Mouse (Mus musculus) midbrain, embryonic 12.5 days (tissue): Measurements from ENCODE around the gene Tlr5. TPM values are rescaled to one million over a fixed set of nuclear protein-coding genes. Genes with fewer than 3 reads are reported as not detected.
A peak's percentile ranks its signal among the peaks of the same experiment; 100 is the strongest.

Experiments used
- ATAC-seq: fragments of 200-750 bp; cut with Nextera tagmentation; 2 replicates; pipeline ENCODE4 v1.8.0; 2017; ENCODE audit warnings: low read depth, moderate TSS enrichment, moderate library complexity; ENCODE audit not compliant: low FRiP score
- H3K27ac ChIP-seq: fragments of 300-500 bp; sonication (generic); replicated peaks from 2 replicates; pipeline ENCODE4 v1.5.1; 2016; ENCODE audit warnings: mild to moderate bottlenecking
- H3K27me3 ChIP-seq: fragments of 300-500 bp; sonication (generic); 2 replicates; pipeline ENCODE4 v1.6.1; 2016; ENCODE audit warnings: mild to moderate bottlenecking
- H3K36me3 ChIP-seq: fragments of 300-500 bp; sonication (generic); 2 replicates; pipeline ENCODE4 v1.6.1; 2016
- H3K4me1 ChIP-seq: fragments of 300-500 bp; sonication (generic); 2 replicates; pipeline ENCODE4 v1.6.1; 2016
- H3K4me2 ChIP-seq: fragments of 300-500 bp; sonication (generic); replicated peaks from 2 replicates; pipeline ENCODE4 v1.6.1; 2016; ENCODE audit warnings: mild to moderate bottlenecking, moderate library complexity
- H3K4me3 ChIP-seq: fragments of 300-500 bp; sonication (generic); 2 replicates; pipeline ENCODE4 v1.5.1; 2016; ENCODE audit warnings: mild to moderate bottlenecking
- H3K9ac ChIP-seq: fragments of 300-500 bp; sonication (generic); replicated peaks from 2 replicates; pipeline ENCODE4 v1.6.1; 2016; ENCODE audit warnings: mild to moderate bottlenecking, moderate library complexity
- H3K9me3 ChIP-seq: fragments of 300-500 bp; sonication (generic); 2 replicates; pipeline ENCODE4 v1.6.1; 2016; ENCODE audit warnings: mild to moderate bottlenecking
- WGBS: fragments of 180-500 bp; shearing (Covaris S2); methylation state at CpG from one replicate; pipeline ENCODE4 v1.1.7; 2016; 5-methylcytosine and 5-hydroxymethylcytosine counted together
- polyA plus RNA-seq: library from polyadenylated mRNA; unstranded; fragments of >200 nt; fragmentation: Nextera tagmentation; extraction: Ambion mirVana; gene quantifications from 2 replicates; pipeline ENCODE4 v1.2.1, GENCODE M21; 2016

The Tlr5 gene
- polyA plus RNA-seq, 1 experiment from 2014 or later: 0.78 TPM

DNA sequence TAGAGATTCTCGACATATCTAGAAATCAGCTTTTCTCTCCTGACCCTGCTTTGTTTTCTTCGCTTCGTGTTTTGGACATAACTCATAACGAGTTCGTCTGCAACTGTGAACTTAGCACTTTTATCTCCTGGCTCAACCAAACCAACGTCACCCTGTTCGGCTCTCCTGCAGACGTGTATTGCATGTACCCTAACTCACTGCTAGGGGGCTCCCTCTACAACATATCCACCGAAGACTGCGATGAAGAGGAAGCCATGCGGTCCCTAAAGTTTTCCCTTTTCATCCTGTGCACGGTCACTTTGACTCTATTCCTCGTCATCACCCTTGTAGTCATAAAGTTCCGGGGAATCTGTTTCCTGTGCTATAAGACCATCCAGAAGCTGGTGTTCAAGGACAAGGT lies 20.2 kb downstream of the Tlr5 start:
- Histone ChIP-seq H3K27ac (no peak overlapping the region), H3K9me3 (no peaks in the 10 kb centered on the region), H3K27me3 (no peaks in the 10 kb centered on the region), H3K4me1 (no peaks in the 10 kb centered on the region), H3K36me3 (no peaks in the 10 kb centered on the region), H3K9ac (no peak overlapping the region), H3K4me2 (no peak overlapping the region), H3K4me3 (no peak overlapping the region)
- no peak for ATAC-seq
- 83% methylated on average over 14 of the region's 14 CpGs for WGBS

DNA sequence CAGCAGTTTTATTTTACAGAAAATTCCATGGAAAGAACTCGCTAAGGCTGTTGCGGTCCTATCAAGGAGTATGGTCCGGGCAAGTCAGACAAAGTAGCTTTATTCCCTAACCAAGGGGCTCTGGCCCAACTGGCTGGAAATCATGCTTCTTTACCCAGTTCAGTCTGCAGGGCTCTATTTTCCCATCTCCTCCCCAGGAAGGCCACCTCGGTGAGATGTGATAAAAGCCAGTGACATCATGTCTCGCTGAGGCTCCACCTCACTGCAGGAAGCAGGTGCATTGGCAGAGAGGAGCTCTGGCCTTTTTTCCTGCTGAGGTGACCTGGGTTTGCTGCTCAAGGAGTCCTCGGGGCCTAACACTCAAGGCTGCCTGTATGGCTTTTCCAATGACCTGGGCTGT lies 26.1 kb downstream of the Tlr5 start:
- Histone ChIP-seq H3K4me1 (peaks cover 8% of the 10 kb centered on the region; the same call in 1 of the 2 replicates), H3K4me2 (no peak overlapping the region), H3K27ac (no peak overlapping the region), H3K9me3 (no peaks in the 10 kb centered on the region), H3K36me3 (no peaks in the 10 kb centered on the region), H3K27me3 (peaks cover 18% of the 10 kb centered on the region), H3K4me3 (no peak overlapping the region), H3K9ac (no peak overlapping the region)
- ATAC-seq: no peak
- 76% methylated on average over 6 of the region's 6 CpGs for WGBS

DNA sequence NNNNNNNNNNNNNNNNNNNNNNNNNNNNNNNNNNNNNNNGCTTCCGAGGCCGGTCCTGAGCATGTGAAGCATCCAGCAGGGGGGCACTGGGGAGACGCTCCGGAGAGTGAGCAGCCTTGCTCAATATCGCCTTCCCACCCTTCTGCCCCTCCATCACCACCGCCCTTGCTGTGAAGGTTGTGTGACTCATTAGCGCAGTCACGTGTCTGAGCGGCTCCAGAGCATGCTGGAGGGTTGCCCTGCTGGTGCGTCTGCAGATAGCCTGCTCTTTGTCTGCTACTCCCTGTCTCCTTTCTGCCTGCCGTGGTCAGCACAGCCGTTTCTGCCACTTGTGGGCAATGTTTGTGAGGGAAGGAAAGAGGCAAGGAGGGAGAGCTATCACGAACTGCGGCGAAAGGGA lies 28.4 kb downstream of the Tlr5 start:
- Histone ChIP-seq H3K27me3 (peaks cover 18% of the 10 kb centered on the region), H3K9me3 (no peaks in the 10 kb centered on the region), H3K36me3 (no peaks in the 10 kb centered on the region), H3K4me1 (peaks cover 8% of the 10 kb centered on the region; the same call in 1 of the 2 replicates), H3K4me3 (peak overlapping the region; percentile 30), H3K9ac (peak overlapping the region; percentile 32), H3K4me2 (peak overlapping the region; percentile 55), H3K27ac (peak overlapping the region; percentile 43)
- under 1% methylated on average over 13 of the region's 15 CpGs for WGBS
- ATAC-seq: peak; percentile 99

DNA sequence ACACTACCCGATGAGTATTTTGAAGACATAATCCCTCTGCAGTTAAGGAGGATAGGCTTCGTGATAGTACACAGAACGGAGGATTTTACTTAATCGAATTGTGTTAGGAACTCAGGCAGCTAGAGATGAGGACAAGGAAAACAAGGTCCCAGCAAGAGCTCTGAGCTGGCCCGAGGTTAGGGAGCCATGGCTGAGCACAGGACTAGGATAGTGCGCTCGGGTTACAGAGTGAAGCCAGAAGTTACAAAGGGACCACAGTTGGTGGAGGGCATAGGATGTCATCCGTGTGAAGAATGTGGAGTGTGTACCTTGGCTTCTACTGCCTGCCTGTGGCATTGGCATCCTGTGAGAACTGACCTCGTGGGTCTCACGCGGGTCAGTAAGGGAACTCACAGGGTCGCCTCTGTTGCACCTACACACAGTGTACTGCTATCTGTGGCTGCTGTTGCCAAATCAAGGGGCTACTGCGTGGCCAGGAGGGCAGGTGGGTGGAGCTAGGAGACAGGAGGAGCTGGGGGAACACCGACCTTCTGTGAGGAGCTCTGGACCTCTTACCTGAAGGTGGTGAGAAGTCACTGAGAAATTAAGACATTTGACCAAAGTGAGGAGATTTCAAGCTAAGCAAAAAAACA lies 29.0 kb downstream of the Tlr5 start:
- Histone ChIP-seq H3K4me1 (peaks cover 8% of the 10 kb centered on the region; the same call in 1 of the 2 replicates), H3K4me3 (peak overlapping the region; percentile 30; the same call in 1 of the 2 replicates), H3K27me3 (peaks cover 18% of the 10 kb centered on the region), H3K27ac (peak overlapping the region; percentile 43), H3K36me3 (no peaks in the 10 kb centered on the region), H3K9ac (peak overlapping the region; percentile 32), H3K4me2 (peak overlapping the region; percentile 55), H3K9me3 (no peaks in the 10 kb centered on the region)
- WGBS: 58% methylated on average over 14 of the region's 14 CpGs
- ATAC-seq: peak; percentile 32; the same call in 1 of the 2 replicates

DNA sequence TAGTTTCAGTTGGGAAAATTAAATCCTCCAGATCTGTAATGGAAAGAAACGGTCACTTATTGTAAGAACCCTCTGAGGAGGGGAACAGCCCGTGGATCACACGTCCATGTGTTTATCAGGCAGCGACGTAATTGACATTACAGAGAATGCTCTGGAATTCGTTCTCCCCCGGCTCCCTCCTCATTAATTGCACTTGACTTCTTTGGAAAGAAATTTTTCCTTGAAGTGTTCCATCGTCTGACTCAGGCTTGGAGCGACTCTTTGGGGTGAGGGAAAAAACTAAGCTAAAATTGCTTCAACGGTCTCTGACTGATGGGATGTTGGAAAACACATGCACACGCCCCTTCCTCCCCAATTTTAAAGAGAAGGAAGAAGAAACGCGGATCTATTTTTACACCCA lies 31.7 kb downstream of the Tlr5 start:
- H3K36me3 ChIP-seq: no peaks in the 10 kb centered on the region
- H3K4me1 ChIP-seq: 0 out of 2 replicates have a peak, but pooled peaks cover 8% of the 10 kb centered on the region
- peaks cover 25% of the 10 kb centered on the region for H3K27me3 ChIP-seq
- 81% methylated on average over 13 of the region's 13 CpGs for WGBS
- H3K9ac ChIP-seq: no peak overlapping the region
- no peak overlapping the region for H3K27ac ChIP-seq
- H3K4me2 ChIP-seq: no peak overlapping the region
- H3K4me3 ChIP-seq: no peak overlapping the region
- no peak for ATAC-seq
- no peaks in the 10 kb centered on the region for H3K9me3 ChIP-seq

DNA sequence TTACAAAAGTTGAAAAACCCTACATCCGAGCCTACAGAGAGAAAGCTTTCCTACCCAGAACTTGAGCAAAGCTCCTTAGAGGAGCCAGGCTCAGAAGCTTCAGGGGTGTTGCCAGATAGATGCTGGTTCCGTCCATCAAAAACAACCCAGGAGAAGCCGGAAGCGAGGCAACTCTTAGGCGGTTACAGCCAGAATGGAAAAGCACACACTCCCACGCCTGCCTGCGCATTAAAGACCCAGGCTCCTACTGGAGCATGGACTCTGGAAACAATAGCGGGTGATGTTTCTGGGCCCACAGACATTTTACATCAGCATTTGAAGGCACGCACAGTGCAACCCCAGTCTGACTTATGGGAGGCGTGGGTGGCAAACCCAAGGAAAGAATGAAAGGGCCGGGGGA lies 32.2 kb downstream of the Tlr5 start:
- no peak overlapping the region for H3K27ac ChIP-seq
- H3K9ac ChIP-seq: no peak overlapping the region
- H3K36me3 ChIP-seq: no peaks in the 10 kb centered on the region
- 0 out of 2 replicates have a peak, but pooled peaks cover 8% of the 10 kb centered on the region for H3K4me1 ChIP-seq
- peaks cover 20% of the 10 kb centered on the region for H3K27me3 ChIP-seq
- no peak overlapping the region for H3K4me3 ChIP-seq
- ATAC-seq: no peak
- 88% methylated on average over 11 of the region's 11 CpGs for WGBS
- H3K4me2 ChIP-seq: no peak overlapping the region
- no peaks in the 10 kb centered on the region for H3K9me3 ChIP-seq

- no peak overlapping the region for H3K9ac ChIP-seq
- H3K4me3 ChIP-seq: no peak overlapping the region
- H3K4me2 ChIP-seq: no peak overlapping the region
- no peaks in the 10 kb centered on the region for H3K9me3 ChIP-seq
- H3K36me3 ChIP-seq: no peaks in the 10 kb centered on the region
- WGBS: 87% methylated on average over 13 of the region's 13 CpGs
- H3K27me3 ChIP-seq: peaks cover 12% of the 10 kb centered on the region; the same call in 1 of the 2 replicates
- 0 out of 2 replicates have a peak, but pooled peaks cover 8% of the 10 kb centered on the region for H3K4me1 ChIP-seq
- no peak for ATAC-seq
- H3K27ac ChIP-seq: no peak overlapping the region
Observed at GRCm38 (mm10) chr1:182987801-182988200, 33.2 kb downstream of the Tlr5 start.

- ATAC-seq: no peak
- H3K4me2 ChIP-seq: no peak overlapping the region
- peaks cover 12% of the 10 kb centered on the region; the same call in 1 of the 2 replicates for H3K27me3 ChIP-seq
- no peak overlapping the region for H3K4me3 ChIP-seq
- H3K9ac ChIP-seq: no peak overlapping the region
- no peaks in the 10 kb centered on the region for H3K9me3 ChIP-seq
- WGBS: 85% methylated on average over 3 of the region's 3 CpGs
- no peak overlapping the region for H3K27ac ChIP-seq
- no peaks in the 10 kb centered on the region for H3K36me3 ChIP-seq
- 0 out of 2 replicates have a peak, but pooled peaks cover 1% of the 10 kb centered on the region for H3K4me1 ChIP-seq
Observed at GRCm38 (mm10) chr1:182988646-182989045, 34.1 kb downstream of the Tlr5 start.

DNA sequence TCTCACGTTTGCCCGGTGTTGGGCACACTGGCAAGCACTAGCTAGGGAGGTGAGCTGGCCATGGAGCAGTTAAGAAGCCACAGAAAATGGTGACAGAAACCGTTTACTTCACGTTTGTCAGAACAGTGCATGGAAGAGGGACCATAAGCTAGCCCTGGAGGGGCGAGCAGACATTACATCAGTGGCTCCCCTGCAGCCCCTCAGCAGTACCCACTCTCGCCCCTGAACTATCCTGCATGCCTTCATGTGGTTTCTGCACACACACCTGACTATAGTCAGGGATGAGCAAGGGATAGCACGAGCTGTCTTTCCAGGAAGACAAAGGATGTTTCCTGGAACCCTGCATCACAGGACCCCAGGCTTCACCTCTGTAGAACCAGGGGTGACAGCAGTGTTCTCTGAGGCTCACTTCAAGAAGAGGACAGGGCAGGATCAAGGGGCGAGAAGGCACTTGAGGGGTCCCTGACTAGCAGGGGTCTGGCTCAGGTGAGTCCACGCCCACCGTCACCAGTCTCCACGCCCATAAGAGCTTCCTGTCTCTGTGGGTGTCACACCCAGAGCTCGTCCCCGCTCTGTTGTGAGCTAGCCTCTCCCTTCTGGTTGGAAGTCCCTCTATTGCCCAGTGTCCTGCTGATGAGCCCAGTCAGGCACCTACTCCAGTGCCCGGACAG lies 35.6 kb downstream of the Tlr5 start:
- Histone ChIP-seq H3K9me3 (no peaks in the 10 kb centered on the region), H3K36me3 (no peaks in the 10 kb centered on the region), H3K27ac (no peak overlapping the region), H3K4me3 (no peak overlapping the region), H3K9ac (no peak overlapping the region), H3K4me2 (no peak overlapping the region), H3K4me1 (no peaks in the 10 kb centered on the region), H3K27me3 (peaks cover 8% of the 10 kb centered on the region; the same call in 1 of the 2 replicates)
- 81% methylated on average over 14 of the region's 14 CpGs for WGBS
- no peak for ATAC-seq

- Histone ChIP-seq H3K4me3 (no peak overlapping the region), H3K9ac (no peak overlapping the region), H3K9me3 (no peaks in the 10 kb centered on the region), H3K36me3 (no peaks in the 10 kb centered on the region), H3K27ac (no peak overlapping the region), H3K4me2 (no peak overlapping the region), H3K4me1 (no peaks in the 10 kb centered on the region), H3K27me3 (peaks cover 8% of the 10 kb centered on the region; the same call in 1 of the 2 replicates)
- peak; percentile 49; the same call in 1 of the 2 replicates for ATAC-seq
- WGBS: 16% methylated on average over 7 of the region's 7 CpGs
Observed at GRCm38 (mm10) chr1:182991002-182991778, 36.6 kb downstream of the Tlr5 start.
